Mouse (Mus musculus) heart, embryonic 13.5 days (tissue): ENCODE data around the gene Katnb1. TPM values are rescaled to one million over a fixed set of nuclear protein-coding genes. Genes with fewer than 3 reads are reported as not detected.

Experiments
- ATAC-seq: fragments of 200-750 bp; cut with Nextera tagmentation; 2 replicates; pipeline ENCODE4 v1.8.0; 2017; ENCODE audit warnings: moderate TSS enrichment; ENCODE audit not compliant: insufficient number of reproducible peaks, low FRiP score, low TSS enrichment; ENCODE audit errors: extremely low read depth
- H3K27ac ChIP-seq: fragments of 300-500 bp; sonication (generic); replicated peaks from 2 replicates; pipeline ENCODE4 v1.5.1; 2015; ENCODE audit warnings: moderate library complexity, mild to moderate bottlenecking, inconsistent platforms
- H3K27me3 ChIP-seq: fragments of 300-500 bp; sonication (generic); replicated peaks from 2 replicates; pipeline ENCODE4 v1.6.1; 2015; ENCODE audit warnings: mild to moderate bottlenecking, inconsistent platforms
- H3K36me3 ChIP-seq: fragments of 300-500 bp; sonication (generic); 2 replicates; pipeline ENCODE4 v1.6.1; 2015; ENCODE audit warnings: mild to moderate bottlenecking, inconsistent platforms
- H3K4me1 ChIP-seq: fragments of 300-500 bp; sonication (generic); 2 replicates; pipeline ENCODE4 v1.6.1; 2015; ENCODE audit warnings: inconsistent platforms
- H3K4me2 ChIP-seq: fragments of 300-500 bp; sonication (generic); 2 replicates; pipeline ENCODE4 v1.6.1; 2015; ENCODE audit warnings: inconsistent platforms, mild to moderate bottlenecking, moderate library complexity
- H3K4me3 ChIP-seq: fragments of 300-500 bp; sonication (generic); 2 replicates; pipeline ENCODE4 v1.5.1; 2015; ENCODE audit warnings: moderate library complexity, mild to moderate bottlenecking, inconsistent platforms
- H3K9ac ChIP-seq: fragments of 300-500 bp; sonication (generic); 2 replicates; pipeline ENCODE4 v1.6.1; 2015; ENCODE audit warnings: inconsistent platforms, mild to moderate bottlenecking, moderate library complexity
- H3K9me3 ChIP-seq: fragments of 300-500 bp; sonication (generic); 2 replicates; pipeline ENCODE4 v1.6.1; 2016; ENCODE audit warnings: inconsistent platforms
- WGBS: fragments of 180-500 bp; shearing (Covaris S2); methylation state at CpG from one replicate; pipeline ENCODE4 v1.1.7; 2015; ENCODE audit warnings: mixed read lengths; 5-methylcytosine and 5-hydroxymethylcytosine counted together
- polyA plus RNA-seq: library from polyadenylated mRNA; unstranded; fragments of >200 nt; fragmentation: Nextera tagmentation; extraction: Ambion mirVana; gene quantifications from 2 replicates; pipeline ENCODE4 v1.2.1, GENCODE M21; 2015

Katnb1 gene
- polyA plus RNA-seq, 1 experiment from 2014 or later: 16.0 TPM

DNA sequence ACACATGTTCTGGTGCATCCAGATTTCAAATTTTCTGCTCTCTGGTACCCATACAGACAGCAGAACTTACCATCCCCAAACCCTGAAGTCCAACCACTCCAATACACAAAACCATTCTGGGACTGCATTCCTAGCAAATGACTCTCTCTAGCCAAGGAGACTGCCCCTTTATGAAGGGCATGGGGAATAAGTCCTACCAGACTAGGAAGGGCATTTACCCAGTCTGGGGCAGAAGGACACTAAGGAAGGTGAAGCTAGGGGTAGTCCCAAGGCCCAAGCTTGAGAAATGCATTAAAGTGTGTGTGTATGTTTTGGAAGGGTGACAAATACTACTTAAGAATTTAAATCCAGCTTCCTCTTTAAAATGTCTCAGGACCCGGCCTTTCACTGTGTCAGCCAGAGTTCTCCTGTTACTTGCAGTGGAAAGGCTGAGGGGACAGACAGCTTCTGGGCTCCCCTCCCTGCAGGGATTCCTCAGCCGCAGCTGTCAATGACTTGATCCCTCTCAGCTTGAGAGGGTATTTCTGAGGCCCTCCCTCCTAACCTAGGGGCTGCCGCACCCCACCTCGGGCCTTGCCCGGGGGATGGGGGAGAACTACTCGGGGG lies 60.6 kb downstream of the Katnb1 start:
- ATAC-seq: 0 out of 2 replicates have a peak, but pooled peaks have one; percentile 15
- Histone ChIP-seq H3K9me3 (no peaks in the 10 kb centered on the region), H3K4me1 (peaks cover 69% of the 10 kb centered on the region)

DNA sequence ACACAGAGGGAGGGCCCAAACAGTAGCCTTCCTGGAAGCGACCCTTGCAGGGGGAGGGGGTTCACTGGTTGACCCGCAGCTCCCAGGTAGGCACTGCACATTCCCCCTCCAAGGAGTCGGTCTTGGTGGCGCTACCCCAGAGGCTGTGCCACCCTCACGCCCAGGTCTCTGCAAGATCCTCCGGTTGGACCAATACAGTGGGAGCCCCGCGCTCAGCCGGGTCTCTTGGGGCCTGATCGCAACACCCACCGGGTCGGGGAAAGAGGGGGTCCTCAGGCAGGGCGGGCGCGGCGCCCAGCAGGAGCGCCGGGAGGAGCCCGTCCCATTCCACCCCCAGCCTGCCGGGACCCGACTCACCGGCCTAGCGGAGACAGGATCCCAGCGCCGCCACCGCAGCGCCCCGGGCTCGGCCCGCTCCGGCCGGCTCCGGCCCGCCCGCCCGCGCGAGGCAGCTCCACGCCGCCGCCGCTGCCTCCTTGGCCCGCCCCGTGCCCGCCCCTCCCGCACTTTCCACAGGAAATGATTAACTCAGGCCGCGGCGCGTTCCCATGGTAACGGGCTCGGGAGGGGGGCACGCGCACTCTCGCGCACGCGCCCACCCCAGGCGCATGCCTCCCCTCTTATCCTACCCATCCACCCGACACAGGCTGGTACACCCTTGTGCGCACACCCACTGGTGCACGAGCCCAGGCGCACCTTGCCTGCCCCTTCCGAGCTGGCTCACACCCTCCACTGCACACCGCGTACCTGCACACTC lies 61.3 kb downstream of the Katnb1 start:
- ATAC-seq: peak; percentile 6; the same call in 1 of the 2 replicates
- Histone ChIP-seq H3K4me3 (peak overlapping the region; percentile 78), H3K9ac (peak overlapping the region; percentile 93), H3K4me1 (peaks cover 65% of the 10 kb centered on the region), H3K27me3 (peaks cover 14% of the 10 kb centered on the region; the same call in 1 of the 2 replicates), H3K9me3 (no peaks in the 10 kb centered on the region), H3K27ac (peak overlapping the region; percentile 74), H3K36me3 (no peaks in the 10 kb centered on the region), H3K4me2 (peak overlapping the region; percentile 94)
- WGBS: 1% methylated on average over 66 of the region's 66 CpGs

More for the DNA sequence above, 60.6 kb downstream of the Katnb1 start:
- Histone ChIP-seq H3K36me3 (peaks cover 5% of the 10 kb centered on the region; the same call in 1 of the 2 replicates), H3K4me2 (peak overlapping the region; percentile 94), H3K27ac (peak overlapping the region; percentile 74), H3K27me3 (peaks cover 21% of the 10 kb centered on the region), H3K9ac (peak overlapping the region; percentile 93), H3K4me3 (peak overlapping the region; percentile 78)
- WGBS: under 1% methylated on average over 6 of the region's 6 CpGs

DNA sequence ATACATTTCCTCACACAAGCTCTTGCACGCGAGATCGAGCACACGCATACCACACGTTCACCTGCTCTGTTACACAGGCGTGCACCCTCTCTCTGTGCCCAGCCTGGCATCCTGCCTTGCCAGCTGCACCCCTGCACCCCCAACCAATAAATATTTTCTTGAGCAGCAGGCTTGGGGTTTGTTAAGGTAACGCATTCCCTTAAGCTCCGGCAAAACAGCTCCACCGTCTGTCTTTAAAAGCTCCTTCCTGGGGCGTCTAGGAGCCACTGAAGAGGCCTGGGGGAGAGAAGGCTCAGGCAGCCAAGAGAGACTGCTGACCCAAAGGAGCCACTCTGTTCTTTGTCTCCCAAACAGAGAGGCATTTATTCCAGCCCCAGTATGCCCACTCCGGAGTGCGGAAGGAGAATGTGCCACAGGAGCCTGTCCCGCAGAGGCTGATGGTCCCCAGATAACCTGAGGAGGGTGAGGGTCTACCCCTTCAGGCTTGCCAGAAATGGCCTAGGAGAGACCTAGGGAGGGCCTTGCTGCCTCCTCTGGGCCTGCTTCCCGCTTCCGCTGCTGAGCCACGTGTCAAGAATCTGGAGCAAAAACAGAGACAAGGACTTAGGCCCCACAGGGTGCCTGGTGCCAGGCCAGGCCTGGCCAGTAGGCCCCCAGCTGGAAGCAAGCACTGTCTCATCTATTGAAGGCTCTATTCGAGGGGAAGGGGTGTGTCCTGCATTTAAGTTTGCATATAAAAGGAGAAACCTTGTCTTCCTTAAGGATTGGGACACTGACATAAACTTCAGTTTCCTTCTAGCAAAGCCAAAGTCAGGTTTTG lies 62.2 kb downstream of the Katnb1 start:
- peak overlapping the region; percentile 93 for H3K9ac ChIP-seq
- peak overlapping the region; percentile 94 for H3K4me2 ChIP-seq
- H3K36me3 ChIP-seq: no peaks in the 10 kb centered on the region
- H3K27me3 ChIP-seq: peaks cover 14% of the 10 kb centered on the region; the same call in 1 of the 2 replicates
- H3K4me1 ChIP-seq: peaks cover 56% of the 10 kb centered on the region
- ATAC-seq: no peak
- WGBS: 21% methylated on average over 17 of the region's 17 CpGs
- peak overlapping the region; percentile 74 for H3K27ac ChIP-seq
- peak overlapping the region; percentile 78 for H3K4me3 ChIP-seq
- no peaks in the 10 kb centered on the region for H3K9me3 ChIP-seq

DNA sequence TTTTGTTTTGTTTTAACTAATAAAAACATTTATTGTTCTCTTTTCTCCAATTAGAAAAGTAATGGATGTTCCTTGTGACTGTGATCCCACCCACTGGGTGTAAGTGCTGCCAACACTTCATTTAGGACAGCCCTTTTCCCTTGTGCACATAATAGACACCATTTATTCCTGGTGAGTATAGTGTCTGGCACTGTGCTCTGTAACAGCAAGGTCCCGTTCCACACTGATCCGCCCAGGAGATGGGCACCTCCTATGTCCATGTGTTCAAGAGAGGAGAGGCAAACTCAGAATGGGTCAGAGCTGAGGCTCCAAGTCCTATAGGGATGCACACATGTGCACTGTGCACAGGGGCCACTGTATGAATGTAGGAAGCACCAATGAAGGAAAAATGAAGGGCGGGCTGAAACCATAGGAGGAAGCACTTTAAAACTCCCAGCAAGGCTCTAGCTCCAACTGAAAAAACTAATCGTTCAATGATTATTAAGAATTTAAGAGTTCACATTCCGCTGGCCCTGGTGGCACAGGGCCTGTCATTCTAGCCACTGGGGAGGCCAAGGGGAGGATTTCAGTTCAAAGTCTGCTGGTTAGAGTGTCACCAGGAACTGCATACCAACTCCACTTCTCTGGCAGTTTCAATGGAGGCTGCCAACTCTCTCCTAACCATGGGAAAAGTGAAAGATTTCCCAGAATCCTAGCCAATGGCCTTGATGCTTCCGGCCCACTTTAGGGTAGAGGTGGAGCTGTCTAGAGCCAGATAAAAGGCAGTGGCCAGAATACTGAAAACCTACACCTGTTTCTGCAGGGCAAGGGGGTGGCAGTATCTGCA lies 63.0 kb downstream of the Katnb1 start:
- 75% methylated on average over 6 of the region's 6 CpGs for WGBS
- H3K4me3 ChIP-seq: no peak overlapping the region
- H3K4me2 ChIP-seq: no peak overlapping the region
- 0 out of 2 replicates have a peak overlapping the region, but pooled peaks have one; percentile 45 for H3K27ac ChIP-seq
- H3K27me3 ChIP-seq: peaks cover 9% of the 10 kb centered on the region; the same call in 1 of the 2 replicates
- no peaks in the 10 kb centered on the region for H3K9me3 ChIP-seq
- H3K9ac ChIP-seq: no peak overlapping the region
- ATAC-seq: no peak
- H3K4me1 ChIP-seq: peaks cover 49% of the 10 kb centered on the region
- H3K36me3 ChIP-seq: no peaks in the 10 kb centered on the region

DNA sequence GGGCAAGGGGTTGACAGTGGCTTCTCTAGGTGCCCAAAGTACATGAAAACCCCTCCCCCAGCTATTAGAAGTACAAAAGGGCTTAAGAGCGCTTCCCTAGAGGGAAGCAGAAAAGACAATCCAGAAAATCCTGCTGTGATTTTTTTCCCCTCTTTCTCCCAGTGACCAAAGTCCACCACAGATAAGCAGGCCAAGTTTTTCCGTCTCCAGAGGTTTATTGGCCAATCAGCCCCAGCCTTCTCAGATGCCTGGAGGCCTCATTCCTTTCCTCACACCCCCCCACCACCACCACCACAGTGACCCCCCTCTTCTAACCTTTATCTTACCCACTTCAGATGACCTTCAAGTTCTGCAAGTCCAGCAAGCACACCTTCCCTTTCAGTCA lies 63.6 kb downstream of the Katnb1 start:
- H3K9ac ChIP-seq: no peak overlapping the region
- H3K27ac ChIP-seq: no peak overlapping the region
- H3K27me3 ChIP-seq: peaks cover 5% of the 10 kb centered on the region; the same call in 1 of the 2 replicates
- H3K9me3 ChIP-seq: no peaks in the 10 kb centered on the region
- no peak overlapping the region for H3K4me3 ChIP-seq
- H3K36me3 ChIP-seq: no peaks in the 10 kb centered on the region
- peaks cover 49% of the 10 kb centered on the region for H3K4me1 ChIP-seq
- H3K4me2 ChIP-seq: no peak overlapping the region
- 41% methylated on average over 2 of the region's 2 CpGs for WGBS
- no peak for ATAC-seq

DNA sequence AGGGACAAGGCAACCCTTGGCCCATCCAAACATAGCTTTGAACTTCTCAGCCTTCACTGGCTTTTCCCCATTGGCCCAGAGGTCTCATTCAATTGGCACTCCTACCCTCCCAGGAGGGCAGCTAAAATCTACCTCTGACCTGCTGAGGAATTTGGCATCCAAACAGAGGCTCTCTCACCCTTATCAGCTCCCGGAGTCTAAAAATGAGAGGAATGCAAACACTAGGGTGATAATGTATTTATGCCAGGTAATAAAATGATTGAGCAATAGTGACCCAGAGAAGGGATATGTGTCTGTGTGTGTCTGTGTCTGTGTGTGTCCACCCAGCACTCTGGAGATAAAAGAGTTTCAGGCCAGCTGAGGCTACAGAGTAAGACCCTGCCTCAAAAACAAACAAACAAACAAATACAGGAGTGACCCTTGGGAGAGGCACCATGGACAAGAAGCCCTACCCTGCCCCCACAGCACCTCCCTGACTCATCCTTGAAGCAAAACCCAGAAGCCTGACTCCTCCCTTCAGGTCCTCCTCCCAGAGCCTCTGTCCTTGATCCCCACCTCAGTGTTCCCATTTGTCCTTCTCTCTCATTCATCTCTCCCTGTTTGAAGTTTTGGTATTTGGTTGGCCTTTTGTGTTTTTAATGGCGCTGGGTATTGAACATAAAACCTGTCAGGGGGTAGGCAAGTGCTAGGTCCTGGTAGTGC lies 65.2 kb downstream of the Katnb1 start:
- Histone ChIP-seq H3K27ac (no peak overlapping the region), H3K4me2 (no peak overlapping the region), H3K36me3 (no peaks in the 10 kb centered on the region), H3K4me1 (peaks cover 38% of the 10 kb centered on the region), H3K4me3 (no peak overlapping the region), H3K27me3 (no peaks in the 10 kb centered on the region), H3K9ac (no peak overlapping the region), H3K9me3 (no peaks in the 10 kb centered on the region)
- no peak for ATAC-seq
- 43% methylated on average over 2 of the region's 2 CpGs for WGBS

DNA sequence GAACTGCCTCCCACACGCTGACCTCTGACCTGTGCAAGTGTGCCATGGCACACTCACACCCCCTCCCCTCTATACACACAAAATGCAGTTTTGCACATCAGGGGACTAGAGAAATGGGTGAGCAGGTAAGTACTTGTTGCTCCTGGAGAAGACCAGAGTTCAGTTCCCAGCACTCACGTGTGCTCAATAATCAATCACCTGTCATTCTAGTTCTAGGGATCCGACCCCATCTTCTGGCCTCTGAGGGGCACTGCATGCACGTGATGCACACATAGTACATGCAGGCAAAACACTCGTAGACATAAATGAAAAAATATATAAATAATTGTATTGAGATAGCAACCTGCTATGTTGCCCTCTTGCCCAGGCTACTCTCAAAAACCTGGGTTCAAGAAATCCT lies 65.9 kb downstream of the Katnb1 start:
- Histone ChIP-seq H3K27me3 (no peaks in the 10 kb centered on the region), H3K4me3 (no peak overlapping the region), H3K27ac (no peak overlapping the region), H3K4me2 (no peak overlapping the region), H3K36me3 (no peaks in the 10 kb centered on the region), H3K9me3 (no peaks in the 10 kb centered on the region), H3K4me1 (peaks cover 32% of the 10 kb centered on the region), H3K9ac (no peak overlapping the region)
- no peak for ATAC-seq
- 85% methylated on average over 5 of the region's 5 CpGs for WGBS

DNA sequence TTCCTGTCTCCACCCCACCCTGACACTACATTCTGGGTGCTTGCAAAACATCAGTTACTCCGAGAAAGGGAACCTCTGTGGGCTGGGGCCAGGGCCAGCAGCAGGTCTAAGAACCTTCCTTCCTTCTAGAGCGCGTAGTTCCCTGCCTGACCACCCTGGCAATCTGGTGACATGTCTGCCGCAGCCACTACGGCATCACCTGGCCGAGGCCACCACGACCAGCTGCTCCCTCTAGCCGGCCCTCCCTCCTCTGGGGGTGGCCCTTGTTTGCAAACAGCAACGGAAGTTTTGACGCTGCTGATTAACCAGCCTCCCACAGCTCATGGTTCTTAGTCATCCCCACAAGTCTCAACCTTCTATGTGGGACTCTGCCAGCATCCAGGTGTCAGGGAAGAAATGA lies 68.4 kb downstream of the Katnb1 start:
- no peak overlapping the region for H3K4me3 ChIP-seq
- no peaks in the 10 kb centered on the region for H3K36me3 ChIP-seq
- 42% methylated on average over 10 of the region's 10 CpGs for WGBS
- no peak overlapping the region for H3K27ac ChIP-seq
- no peaks in the 10 kb centered on the region for H3K9me3 ChIP-seq
- H3K4me1 ChIP-seq: peaks cover 13% of the 10 kb centered on the region
- no peak overlapping the region for H3K9ac ChIP-seq
- H3K4me2 ChIP-seq: no peak overlapping the region
- no peaks in the 10 kb centered on the region for H3K27me3 ChIP-seq
- no peak for ATAC-seq

DNA sequence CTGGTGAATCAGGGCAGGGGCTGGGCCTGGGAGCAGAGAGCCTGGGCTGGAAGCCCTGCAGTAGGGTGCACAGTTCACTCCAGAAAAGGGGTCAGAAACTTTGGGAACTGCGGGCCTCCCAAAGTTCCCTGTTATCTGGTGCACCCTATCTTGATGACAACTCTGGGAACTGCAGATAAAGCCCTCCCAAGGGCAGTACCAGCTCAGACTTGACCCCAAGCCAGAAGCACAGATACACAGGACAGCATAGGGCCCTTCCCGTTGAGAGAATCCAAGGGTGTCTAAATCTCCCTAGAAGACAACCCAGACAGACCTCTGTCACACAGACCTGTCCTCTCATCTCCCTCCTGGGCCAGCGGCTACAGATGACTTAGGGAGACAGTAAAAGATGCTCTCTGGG lies 69.6 kb downstream of the Katnb1 start:
- H3K4me3 ChIP-seq: no peak overlapping the region
- H3K4me1 ChIP-seq: peaks cover 16% of the 10 kb centered on the region
- H3K9ac ChIP-seq: no peak overlapping the region
- WGBS: 51% methylated on average over 3 of the region's 3 CpGs
- no peak overlapping the region for H3K27ac ChIP-seq
- H3K27me3 ChIP-seq: no peaks in the 10 kb centered on the region
- H3K9me3 ChIP-seq: no peaks in the 10 kb centered on the region
- ATAC-seq: no peak
- no peak overlapping the region for H3K4me2 ChIP-seq
- H3K36me3 ChIP-seq: no peaks in the 10 kb centered on the region
